Mouse (Mus musculus) thymus, adult 18-20 months (tissue): ENCODE measurements around the gene Hnrnpul2.

Experiments
- DNase-seq, 2 experiments: peaks; one replicate each; pipeline ENCODE4 v3.0.0; 2022; ENCODE audit warnings: mixed read lengths in 2 of 2

Hnrnpul2 gene

DNA sequence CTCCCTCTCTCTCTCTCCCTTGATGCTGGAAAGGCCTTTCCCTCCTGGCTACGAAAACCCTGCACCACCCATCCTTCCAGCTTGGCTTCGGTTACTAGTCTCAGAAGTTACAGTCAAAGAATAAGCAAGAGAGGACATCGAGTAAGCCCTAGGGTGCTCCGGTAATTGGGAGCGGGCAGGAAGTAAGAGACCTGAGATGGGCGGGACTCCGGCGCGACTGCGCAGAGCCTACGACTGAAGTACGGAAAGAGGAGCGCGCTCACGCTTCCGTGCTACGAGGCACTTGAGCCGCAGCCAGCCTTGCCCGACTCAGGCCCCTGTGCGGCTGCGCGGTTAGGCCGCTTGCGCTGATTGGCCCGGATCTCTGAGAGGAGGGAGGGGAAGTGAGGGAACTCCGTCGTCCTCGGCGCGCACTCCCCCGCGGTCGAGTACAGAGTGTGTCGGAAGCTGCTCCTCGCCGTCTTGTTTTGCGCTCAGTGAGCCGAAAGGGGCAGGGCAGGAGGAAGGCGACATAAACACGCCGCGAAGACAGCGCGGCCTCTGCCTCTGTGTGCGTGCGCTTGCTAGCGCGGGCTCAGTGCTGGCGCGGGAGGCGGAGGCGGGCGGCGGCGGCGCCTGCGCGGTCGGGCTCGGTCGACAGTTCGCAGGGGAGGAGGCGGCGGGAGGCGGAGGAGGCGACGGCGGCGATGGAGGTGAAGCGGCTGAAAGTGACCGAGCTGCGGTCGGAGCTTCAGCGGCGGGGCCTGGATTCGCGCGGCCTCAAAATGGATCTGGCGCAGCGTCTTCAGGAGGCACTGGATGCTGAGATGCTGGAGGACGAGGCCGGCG lies at the start of gene Hnrnpul2:
Gene Hnrnpul2, plus strand, starts transcription at position 415 of the 828 bp plus-strand sequence.
- DNase-seq, result peak; percentile 99

DNA sequence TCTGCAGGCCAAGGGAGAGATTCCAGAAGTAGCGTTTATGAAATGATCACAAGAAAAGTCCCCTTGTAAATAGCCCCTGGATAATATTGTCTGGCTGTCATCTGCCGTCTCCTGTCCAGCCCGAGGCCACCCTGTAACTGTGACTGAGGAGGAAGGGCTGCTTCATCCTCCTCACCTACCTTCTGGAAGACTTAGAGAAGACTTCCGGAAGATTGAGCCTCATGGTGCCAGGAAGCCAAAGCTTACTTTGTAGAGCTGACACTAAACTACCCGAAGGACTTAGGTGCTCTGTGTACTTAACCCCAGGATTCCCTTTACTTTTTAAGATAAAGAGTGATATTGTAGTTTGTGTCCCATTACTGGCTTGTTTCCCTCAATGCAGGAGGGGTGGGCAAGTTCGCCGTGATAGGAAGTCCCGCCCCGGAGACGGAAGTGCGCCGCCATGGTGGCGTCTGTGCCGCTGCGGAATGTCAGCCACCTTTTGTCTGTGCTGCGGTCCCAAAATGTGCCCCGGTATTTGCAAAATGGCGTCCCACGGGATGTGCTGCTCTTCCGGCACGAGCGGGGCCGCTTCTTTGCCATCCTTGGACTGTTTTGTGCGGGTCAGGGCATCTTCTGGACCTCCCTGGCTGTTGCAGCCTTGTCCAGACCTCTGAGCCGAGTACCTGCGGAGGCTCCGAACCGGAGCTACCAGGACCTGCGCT lies 49.1 kb upstream of the Hnrnpul2 start, which contains the start of gene Tmem223:
Gene Tmem223, plus strand, starts transcription at position 430 of the 704 bp plus-strand sequence.
- DNase-seq, result peak; percentile 64 to 76

DNA sequence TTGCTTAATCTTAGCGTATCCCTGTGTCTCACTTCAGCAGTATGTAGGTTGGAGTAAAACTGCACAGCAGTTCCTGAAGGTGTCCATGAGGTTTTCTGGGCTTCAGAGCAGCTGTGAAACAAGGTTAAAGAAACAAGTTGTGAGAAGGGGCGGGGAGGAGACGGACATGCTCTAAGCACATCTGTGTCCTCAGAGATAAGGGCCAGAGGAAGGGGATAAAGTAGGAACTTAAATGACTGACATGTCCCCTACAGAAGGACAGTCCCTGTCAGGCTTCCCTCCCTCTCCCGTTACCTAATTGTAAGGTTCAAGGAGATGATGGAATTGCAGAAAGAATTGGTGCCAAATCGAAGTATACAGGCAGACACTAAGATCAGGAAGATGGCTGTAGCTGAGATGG lies 46.8 kb upstream of the Hnrnpul2 start:
- DNase-seq, result no peak

DNA sequence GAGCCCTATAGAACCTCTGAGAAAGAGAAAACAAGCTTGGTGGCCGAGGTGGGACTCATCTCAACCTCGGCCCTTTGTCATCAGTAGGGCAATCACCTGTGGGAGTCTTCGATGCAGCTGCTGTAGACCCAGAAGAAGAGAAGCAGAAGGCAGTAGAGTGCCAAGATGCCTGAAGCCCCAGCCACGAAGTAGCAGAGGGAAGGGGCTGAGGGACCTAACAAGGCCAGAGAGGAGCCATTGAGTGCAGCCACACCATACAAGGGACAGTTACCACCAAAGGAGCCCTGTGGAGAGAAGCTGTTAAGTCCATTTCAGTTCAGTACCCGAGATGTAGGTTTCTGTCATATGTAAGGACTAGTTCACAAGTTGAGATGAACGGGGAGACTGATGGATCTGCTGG lies 46.4 kb upstream of the Hnrnpul2 start:
- DNase-seq, result no peak

DNA sequence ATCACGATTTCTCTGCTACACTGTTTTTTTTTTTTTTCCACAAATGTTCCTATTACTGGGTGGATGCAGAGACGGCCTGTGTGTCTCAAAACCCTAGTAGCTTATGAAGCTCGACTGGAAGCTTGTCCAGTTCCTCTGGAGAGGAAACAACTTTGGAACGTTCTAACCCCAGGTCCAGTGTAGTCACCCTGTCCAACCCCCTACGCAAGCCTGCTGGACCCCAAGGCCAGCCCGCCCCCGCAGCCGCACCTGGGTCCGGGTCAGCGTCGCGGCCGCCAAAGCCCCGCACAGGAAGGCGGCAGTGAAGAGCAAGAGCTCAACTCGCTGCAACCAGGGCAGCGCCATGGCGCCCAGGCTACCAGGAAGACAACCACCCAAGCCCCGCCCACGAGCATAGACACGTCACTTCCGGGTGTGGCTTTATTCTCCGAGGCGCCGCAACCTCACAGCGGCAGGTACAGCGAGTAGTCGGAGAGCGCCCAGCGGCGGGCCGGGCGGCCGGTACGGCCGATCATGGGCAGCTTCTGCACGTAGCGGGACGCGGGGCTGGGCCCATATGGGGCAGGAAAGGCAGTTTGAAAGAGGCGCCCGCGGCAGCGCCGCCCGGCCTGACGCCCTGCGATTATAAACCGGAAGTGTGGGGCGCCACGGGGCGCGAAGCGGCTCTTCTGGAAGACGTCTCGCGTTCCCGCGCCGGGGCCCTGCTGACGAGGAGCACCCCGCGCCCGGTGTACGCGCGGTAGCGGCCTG lies 45.5 kb upstream of the Hnrnpul2 start, which contains the start of gene Tmem179b:
Gene Tmem179b, minus strand, starts transcription at position 382 of the 750 bp plus-strand sequence.
- peak; percentile 92 to 94 for DNase-seq

DNA sequence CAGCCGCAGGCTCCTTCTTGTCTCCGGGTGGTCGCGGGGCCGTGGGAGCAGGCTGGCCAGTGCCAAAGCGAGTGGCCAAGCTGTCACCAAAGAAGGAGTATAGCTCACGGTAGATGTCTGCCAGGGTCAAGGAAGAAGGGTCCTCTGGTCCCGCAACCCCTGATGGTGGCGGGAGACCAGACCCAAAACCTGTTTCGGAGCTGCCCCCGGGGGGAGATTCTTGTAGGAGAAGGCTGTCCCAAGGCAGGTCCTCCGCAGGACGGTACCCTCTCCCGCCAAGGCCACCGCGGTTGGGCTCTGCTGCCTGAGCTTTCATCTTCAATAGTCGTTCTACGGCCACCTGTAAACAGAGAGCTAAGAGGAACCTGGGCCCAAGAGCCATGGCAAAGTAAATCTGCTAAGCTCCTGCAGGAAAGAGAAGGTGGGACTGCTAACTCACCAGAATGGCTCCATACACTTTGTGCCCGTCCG lies 44.8 kb upstream of the Hnrnpul2 start:
- no peak for DNase-seq

DNA sequence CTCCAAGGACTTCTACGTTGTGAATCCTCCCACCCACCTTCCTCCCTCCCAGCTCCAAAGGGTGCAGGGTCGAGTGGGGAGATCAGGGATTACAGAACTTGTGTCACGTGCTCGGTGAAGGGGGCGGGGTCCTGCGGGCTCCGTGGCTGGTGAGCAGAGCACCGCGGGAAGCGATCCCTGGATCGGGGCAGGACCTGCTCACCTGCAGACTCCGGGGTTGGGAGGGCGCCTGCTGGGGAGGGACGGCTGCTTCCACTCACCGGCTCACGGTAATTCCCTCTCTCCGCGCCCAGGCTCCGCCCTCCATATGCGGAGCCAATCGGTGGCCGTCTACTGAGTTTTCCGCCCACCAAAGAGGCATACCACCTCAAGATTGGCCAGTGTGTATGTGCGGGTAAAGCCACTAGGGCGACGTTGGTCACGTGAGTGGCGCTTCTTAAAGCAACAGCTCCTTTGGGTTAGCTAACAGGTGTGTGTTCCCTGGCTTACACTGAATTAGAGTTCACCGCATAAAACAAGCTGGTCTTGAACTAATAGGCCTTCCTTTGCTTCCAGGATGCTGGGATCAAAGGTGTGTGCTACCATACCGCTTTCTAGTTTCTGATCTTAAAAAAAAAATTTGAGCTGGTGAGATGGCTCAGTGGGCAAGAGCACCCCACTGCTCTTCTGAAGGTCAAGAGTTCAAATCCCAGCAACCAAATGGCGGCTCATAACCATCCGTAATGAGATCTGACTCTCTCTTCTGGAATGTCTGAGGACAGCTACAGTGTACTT lies 33.6 kb upstream of the Hnrnpul2 start, which contains the start of gene Taf6l:
Gene Taf6l, minus strand, starts transcription at position 410 of the 774 bp plus-strand sequence.
- DNase-seq, result peak; percentile 90 to 94

DNA sequence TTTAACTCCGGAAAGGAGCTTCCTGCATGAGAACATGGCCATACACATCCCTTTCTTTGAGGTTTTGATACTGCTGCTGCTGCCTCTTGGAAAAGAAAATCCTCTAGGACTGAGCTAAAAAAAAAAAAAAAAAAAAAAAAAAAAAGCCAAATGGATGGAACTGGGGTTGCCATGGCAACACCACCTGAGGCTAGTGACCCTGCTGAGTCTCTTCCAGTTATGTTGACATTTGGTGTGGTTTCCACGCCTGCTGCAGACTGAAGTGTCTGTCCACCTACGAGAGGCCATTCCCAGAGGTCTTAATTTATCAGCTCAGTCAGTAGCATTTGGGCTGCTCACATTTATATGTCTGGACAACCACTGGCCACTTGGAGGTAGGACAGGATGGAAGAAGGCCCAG lies 31.3 kb upstream of the Hnrnpul2 start:
- DNase-seq, result no peak

DNA sequence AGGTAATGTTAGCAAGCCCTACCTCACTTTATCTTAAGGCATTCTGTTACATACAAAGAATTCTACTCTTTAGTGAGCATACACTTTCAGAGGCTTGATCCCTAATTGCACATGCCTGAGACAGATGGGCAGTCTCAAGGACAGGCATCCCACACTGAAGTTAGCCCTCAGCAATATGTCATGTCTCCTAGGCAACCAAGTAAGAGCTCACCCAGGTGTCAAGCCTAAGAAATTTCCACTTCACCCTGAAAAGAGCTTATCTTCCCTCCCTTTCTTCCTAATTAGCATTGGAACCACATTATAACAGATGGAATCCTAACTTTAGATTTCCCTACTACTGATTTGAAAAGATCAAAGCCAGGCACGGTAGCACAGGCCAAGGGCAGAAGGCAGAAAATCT lies 30.6 kb upstream of the Hnrnpul2 start:
- DNase-seq, result no peak

DNA sequence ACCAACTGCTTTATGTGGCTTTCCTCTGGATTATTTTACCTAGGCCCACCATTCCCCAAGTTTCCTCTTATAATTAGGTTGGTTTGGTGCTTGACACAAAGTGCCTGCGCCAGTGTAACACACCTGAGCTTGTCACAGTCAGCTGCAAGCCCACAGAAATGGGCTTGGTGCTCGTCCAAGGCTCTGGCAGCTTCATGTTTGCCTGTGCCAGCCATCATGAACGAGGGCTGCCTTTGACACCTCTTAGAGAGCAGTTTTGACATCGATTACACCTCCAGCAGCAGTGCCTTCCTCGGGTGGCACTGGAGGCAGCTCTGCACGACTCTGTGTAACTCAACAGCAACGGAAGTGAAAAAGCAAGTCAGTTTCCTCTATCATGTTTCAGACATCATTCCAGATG lies 29.6 kb upstream of the Hnrnpul2 start:
- DNase-seq, result no peak

DNA sequence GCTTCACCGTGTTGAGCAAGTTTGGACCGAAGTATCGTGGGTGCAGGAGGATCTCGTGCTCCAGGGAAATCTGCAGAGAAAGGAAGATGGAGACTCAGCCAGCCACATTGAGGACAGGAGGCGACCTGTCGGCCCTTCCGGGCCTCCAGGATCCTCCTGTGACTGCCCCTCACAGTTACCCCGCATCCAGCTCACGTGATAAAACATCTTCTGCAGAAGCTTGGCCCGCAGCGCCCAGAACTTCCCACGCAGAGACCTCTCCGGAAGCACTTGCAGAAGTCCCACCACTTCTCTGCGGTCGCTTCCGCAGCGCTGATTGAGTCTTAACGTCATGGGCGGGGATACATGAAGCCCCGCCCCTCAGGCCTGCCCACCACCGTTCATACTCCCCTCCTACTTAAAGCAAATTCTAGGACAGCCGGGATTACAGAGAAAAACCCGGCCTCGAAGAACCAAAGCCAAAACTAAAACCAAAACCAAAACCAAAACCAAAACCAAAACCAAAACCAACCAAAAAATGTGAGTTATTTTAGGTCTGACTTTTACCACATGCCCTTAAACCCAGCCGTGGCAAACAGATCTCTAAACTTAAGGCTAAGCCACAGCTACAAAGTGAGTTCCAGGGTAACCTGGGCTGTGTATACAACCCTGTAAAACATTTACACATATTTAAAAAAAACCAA lies 21.4 kb upstream of the Hnrnpul2 start, which contains the start of gene Polr2g:
Gene Polr2g, minus strand, starts transcription at position 314 of the 683 bp plus-strand sequence.
- peak; percentile 82 to 88 for DNase-seq

DNA sequence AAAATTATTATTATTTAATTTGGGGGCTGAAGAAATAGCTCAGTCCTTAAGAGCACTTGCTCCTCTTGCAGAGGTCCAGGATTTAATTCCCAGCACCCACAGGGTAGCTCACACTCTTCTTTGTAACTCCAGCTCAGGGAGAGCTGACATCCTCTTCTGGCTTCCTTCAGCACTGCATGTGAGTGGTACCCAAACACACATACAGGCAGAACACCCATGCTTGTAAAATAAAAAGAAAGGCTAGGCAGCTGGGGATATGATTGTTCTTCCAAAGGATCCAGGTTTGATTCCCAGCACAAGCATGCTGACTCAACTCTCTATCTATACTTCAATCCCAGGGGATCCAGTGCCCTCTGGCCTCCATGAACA lies 20.9 kb upstream of the Hnrnpul2 start:
- no peak for DNase-seq

DNA sequence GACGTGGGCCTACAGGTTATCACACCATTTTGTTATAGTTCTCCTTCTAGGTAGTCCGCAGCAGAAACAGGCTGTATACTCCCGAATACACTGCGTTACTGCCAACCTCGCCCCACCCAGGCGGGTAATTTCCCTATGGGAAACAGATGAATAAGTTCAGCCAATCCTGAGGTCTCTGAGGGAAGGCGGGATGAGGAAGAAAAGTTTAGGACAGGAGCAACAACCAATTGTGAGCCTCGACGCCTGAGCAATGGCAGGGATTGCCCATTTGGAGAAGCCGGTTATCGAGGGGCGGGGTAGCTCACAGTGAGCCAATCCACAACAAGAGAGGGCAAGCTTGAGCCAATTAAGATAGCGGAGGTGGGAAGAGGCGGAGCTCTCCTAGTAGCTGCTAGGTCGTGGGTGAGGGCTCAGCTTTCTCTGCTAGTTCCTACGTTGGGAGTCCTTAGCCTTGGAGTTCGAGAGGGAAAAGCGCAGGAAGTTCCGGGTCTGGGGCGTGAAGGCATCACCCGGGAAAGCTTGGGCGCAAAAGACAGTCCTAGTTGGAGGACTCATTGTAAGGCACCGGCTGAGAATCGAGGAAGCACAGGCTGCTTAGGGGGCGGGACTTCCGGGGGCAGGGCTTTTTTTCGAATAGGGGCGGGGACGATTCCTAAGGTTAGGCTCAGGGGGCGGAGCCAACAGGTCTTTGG lies 17.5 kb upstream of the Hnrnpul2 start, which contains the start of gene Zbtb3:
Gene Zbtb3, plus strand, starts transcription at position 426 of the 692 bp plus-strand sequence.
- DNase-seq, result peak; percentile 91 to 96

DNA sequence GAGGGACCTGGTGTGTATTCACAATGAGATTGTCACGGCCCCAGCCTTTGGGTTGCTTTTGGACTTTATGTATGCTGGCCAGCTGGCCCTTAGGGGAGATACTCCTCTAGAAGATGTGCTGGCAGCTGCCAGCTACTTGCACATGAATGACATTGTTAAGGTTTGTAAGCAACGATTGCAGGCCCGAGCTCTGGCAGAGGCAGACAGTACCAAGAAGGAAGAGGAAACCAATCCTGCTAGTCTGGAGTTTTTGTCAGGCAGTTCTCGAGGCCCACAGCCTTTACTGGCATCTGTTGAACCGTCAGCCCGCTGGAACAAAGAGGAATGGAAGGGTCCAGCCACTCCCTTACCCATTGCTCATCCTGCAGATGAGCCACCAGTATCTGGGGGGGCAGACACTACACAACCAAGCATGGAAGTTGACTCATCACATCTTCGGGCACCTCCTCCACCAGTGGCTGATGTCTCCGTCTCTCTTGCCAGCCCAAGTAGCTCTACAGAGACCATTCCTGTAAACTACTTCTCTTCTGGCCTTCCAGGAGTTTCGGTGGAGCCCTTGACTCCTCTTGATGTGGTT lies 16.5 kb upstream of the Hnrnpul2 start:
- DNase-seq, result no peak

DNA sequence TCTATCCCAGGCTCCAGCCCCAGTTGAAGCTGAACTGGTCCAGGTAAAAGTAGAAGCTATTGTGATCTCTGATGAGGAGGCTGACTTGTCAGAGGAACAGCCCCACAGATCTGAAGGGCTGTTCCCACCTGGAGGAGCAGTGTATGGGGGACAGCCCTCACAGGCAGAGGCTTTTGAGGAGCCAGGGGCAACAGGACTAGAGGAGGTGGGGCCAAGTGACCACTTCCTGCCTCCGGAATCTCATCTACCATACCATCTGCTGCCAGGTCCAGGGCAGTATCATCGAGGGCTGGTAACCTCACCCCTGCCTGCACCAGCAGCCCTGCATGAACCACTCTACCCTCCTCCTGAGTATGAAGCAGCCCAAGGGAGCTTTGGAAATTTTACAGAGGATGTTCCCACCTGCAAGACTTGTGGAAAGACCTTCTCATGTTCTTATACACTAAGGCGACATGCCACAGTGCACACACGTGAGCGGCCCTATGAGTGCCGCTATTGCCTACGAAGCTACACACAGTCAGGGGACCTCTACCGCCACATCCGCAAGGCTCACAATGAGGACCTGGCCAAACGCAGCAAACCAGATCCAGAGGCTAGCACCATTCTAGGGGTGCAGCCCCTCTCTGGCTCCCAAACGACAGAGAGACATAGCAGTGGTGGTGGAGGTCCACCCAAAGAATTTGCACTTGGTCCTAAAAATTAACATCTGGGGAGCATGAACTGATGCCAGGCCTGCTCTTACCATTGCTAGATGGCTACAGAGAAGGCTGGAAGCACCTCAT lies 15.7 kb upstream of the Hnrnpul2 start:
- no peak for DNase-seq

DNA sequence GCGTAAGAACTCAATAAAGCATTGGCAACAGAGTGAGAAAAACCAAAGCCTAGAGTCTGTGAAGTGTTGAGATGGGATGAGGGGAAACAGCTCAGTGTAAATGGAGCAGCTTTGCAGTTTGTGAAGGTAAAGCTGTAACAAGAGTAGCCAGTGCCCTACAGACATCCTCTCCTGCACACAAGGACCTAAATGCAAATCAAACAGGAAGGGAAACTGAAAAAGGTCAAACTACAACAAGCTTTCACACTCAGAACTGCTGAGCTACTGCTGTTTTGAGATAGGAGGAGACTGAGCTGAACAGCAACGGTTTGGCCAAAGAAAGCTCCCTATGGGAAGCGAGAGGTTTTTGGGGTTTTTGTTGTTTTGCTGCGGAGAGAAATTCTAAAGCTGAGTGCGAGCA lies 13.0 kb upstream of the Hnrnpul2 start:
- no peak for DNase-seq

DNA sequence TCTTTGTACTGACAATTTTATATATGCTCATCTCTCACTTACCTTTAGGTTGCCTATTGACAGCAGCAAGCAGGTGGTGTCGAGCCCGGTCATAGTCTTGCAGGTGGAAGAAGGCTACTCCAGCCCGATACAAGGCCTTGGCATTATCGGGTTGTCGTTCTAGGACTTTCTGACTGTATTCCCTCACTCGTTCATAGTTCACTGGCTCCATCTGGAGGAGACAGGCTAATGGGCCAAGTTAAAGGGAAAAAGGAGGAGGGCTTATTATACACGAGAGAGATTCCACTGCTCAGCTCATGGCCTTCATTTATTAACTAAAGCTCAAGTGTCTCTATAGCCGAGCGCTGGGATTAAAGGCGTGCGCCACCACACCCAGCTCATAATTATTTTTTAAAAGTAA lies 4.0 kb upstream of the Hnrnpul2 start:
- DNase-seq, result no peak

DNA sequence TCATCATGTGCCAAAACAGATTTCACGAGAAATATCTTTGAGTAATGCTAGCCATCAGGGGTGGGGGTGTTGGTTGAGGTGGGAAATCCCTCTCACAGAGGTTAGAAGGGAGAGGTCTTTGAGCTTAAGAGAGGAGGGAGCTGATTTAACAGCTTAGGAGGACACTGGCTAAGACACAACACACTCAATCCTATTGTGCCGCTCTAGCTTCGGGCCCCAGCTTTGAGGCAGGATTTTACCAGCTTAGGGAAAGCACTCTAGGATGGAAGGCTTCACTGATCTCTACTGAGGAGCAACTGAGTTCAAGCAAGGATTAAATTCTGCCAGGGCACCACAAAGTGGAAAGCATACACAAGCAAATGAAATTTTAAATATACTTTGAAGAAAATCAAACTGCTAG lies 2.8 kb upstream of the Hnrnpul2 start:
- no peak for DNase-seq

DNA sequence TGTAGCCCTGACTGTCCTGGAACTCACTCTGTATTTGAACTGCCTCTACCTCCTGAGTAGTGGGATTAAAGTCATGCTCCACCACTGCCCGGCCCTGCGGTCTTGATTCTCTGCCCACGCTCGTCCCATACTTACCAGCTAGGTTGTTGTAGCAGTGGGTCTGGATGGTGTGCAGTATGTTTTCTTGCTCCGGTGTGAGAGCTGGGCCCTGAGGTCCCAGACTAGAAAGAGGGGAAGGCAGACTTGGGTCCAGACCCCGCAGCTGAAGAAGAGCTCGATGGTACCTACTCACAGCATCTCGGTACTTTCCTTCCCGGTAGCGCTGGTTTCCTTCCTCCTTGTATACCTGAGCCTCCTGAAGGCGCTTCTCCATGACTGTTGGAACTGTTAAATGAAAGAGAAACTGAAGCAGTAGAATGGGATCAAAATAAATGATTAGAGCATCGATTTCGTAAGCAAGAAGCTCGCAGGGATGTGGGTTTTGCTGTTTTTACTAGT lies 1.5 kb upstream of the Hnrnpul2 start:
- DNase-seq, result no peak
